Mouse (Mus musculus) MEL (cell line): ENCODE measurements around the gene Pcsk4. TPM values are rescaled to one million over a fixed set of nuclear protein-coding genes. Genes with fewer than 3 reads are reported as not detected.

ENCODE experiments used
- DNase-seq: peaks from one replicate; pipeline ENCODE4 v3.0.0; 2011; ENCODE audit warnings: low read depth, low spot score
- H3K27ac ChIP-seq: 2 replicates; pipeline ENCODE4 v1.5.1; 2012; ENCODE audit warnings: low read depth, mild to moderate bottlenecking, control low read depth, low read length, moderate library complexity; ENCODE audit not compliant: control insufficient read depth
- H3K27me3 ChIP-seq, 2 experiments: fragments of 150-350 bp in 1 of 2; sonication (generic) in 1 of 2; 2 replicates each; pipeline ENCODE4 v1.6.1; 2012; ENCODE audit warnings: low read length in 2 of 2, mild to moderate bottlenecking in 2 of 2, improper control_type of control experiment in 1 of 2, moderate library complexity in 1 of 2; ENCODE audit not compliant: insufficient read depth in 2 of 2, control insufficient read depth in 1 of 2
- H3K36me3 ChIP-seq, 2 experiments: 2 replicates each; pipeline ENCODE4 v1.6.1; 2012 to 2014; ENCODE audit warnings: low read length in 2 of 2, improper control_type of control experiment in 1 of 2, inconsistent platforms in 1 of 2, mild to moderate bottlenecking in 1 of 2; ENCODE audit not compliant: insufficient read depth in 2 of 2, control insufficient read depth in 1 of 2
- H3K4me1 ChIP-seq, 2 experiments: fragments of 150-350 bp in 1 of 2; sonication (generic) in 1 of 2; 2 replicates each; pipeline ENCODE4 v1.6.1; 2012; ENCODE audit warnings: low read length in 2 of 2, improper control_type of control experiment in 1 of 2, mild to moderate bottlenecking in 1 of 2; ENCODE audit not compliant: insufficient read depth in 2 of 2, control insufficient read depth in 1 of 2
- H3K4me3 ChIP-seq, 2 experiments: fragments of 150-350 bp in 1 of 2; sonication (generic) in 1 of 2; 2 replicates each; pipeline ENCODE4 v1.5.1; 2012; ENCODE audit warnings: low read depth in 2 of 2, low read length in 2 of 2, mild to moderate bottlenecking in 2 of 2, moderate library complexity in 2 of 2, control low read depth in 1 of 2, improper control_type of control experiment in 1 of 2; ENCODE audit not compliant: control insufficient read depth in 1 of 2, insufficient read depth in 1 of 2
- H3K79me2 ChIP-seq: 2 replicates; pipeline ENCODE4 v1.6.1; 2012; ENCODE audit warnings: mild to moderate bottlenecking, low read length, moderate library complexity; ENCODE audit not compliant: control insufficient read depth, poor library complexity, insufficient read depth
- H3K9ac ChIP-seq: 2 replicates; pipeline ENCODE4 v1.6.1; 2012; ENCODE audit warnings: low read depth, mild to moderate bottlenecking, control low read depth, low read length, moderate library complexity; ENCODE audit not compliant: control insufficient read depth, poor library complexity, severe bottlenecking
- H3K9me3 ChIP-seq: fragments of 150-350 bp; sonication (generic); replicated peaks from 2 replicates; pipeline ENCODE4 v1.6.1; 2012; ENCODE audit warnings: mild to moderate bottlenecking, low read length, improper control_type of control experiment, moderate library complexity; ENCODE audit not compliant: insufficient read depth
- BHLHE40 ChIP-seq: IDR thresholded peaks from 2 replicates; pipeline ENCODE4 v1.6.1; 2012; ENCODE audit warnings: low read depth, mild to moderate bottlenecking, inconsistent platforms, low read length, improper control_type of control experiment, borderline replicate concordance
- CTCF ChIP-seq, 3 experiments: IDR thresholded peaks in 2 of 3; conservative IDR thresholded peaks in 1 of 3; 2 replicates each; pipeline ENCODE4 v1.5.1; 2011 to 2012; ENCODE audit warnings: low read length in 3 of 3, low read depth in 2 of 3, mild to moderate bottlenecking in 2 of 3, improper control_type of control experiment in 1 of 3, inconsistent platforms in 1 of 3, mixed read lengths in 1 of 3, moderate library complexity in 1 of 3; ENCODE audit not compliant: control insufficient read depth in 1 of 3, insufficient read depth in 1 of 3, poor library complexity in 1 of 3, severe bottlenecking in 1 of 3
- ELF1 ChIP-seq: IDR thresholded peaks from 2 replicates; pipeline ENCODE4 v1.6.1; 2014; ENCODE audit warnings: low read depth, mild to moderate bottlenecking, inconsistent platforms, low read length, improper control_type of control experiment, moderate library complexity
- ETS1 ChIP-seq: IDR thresholded peaks from 2 replicates; pipeline ENCODE4 v1.6.1; 2012; ENCODE audit warnings: low read depth, mild to moderate bottlenecking, inconsistent platforms, low read length, improper control_type of control experiment, moderate library complexity
- GATA1 ChIP-seq: IDR thresholded peaks from 2 replicates; pipeline ENCODE4 v1.6.1; 2011; ENCODE audit warnings: low read depth, low read length, improper control_type of control experiment
- HCFC1 ChIP-seq: IDR thresholded peaks from 2 replicates; pipeline ENCODE4 v1.6.1; 2012; ENCODE audit warnings: low read depth, mild to moderate bottlenecking, inconsistent platforms, low read length, improper control_type of control experiment, moderate library complexity
- MAFK ChIP-seq: IDR thresholded peaks from 2 replicates; pipeline ENCODE4 v1.6.1; 2011; ENCODE audit warnings: low read depth, mild to moderate bottlenecking, low read length, improper control_type of control experiment, borderline replicate concordance
- MAX ChIP-seq: IDR thresholded peaks from 2 replicates; pipeline ENCODE4 v1.6.1; 2011; ENCODE audit warnings: low read length, improper control_type of control experiment
- MAZ ChIP-seq: IDR thresholded peaks from 2 replicates; pipeline ENCODE4 v1.6.1; 2012; ENCODE audit warnings: low read depth, mild to moderate bottlenecking, inconsistent platforms, low read length, improper control_type of control experiment
- MXI1 ChIP-seq: IDR thresholded peaks from 2 replicates; pipeline ENCODE4 v1.6.1; 2011; ENCODE audit warnings: mild to moderate bottlenecking, low read depth, low read length, improper control_type of control experiment
- MYC ChIP-seq: IDR thresholded peaks from 2 replicates; pipeline ENCODE4 v1.6.1; 2011; ENCODE audit warnings: low read depth, mild to moderate bottlenecking, low read length, improper control_type of control experiment, moderate library complexity
- NRF1 ChIP-seq: IDR thresholded peaks from 2 replicates; pipeline ENCODE4 v1.6.1; 2014; ENCODE audit warnings: low read depth, mild to moderate bottlenecking, inconsistent platforms, low read length, improper control_type of control experiment, moderate library complexity; ENCODE audit not compliant: poor library complexity, insufficient read depth, severe bottlenecking
- RCOR1 ChIP-seq: IDR thresholded peaks from 2 replicates; pipeline ENCODE4 v1.6.1; 2012; ENCODE audit warnings: low read depth, mild to moderate bottlenecking, inconsistent platforms, low read length, improper control_type of control experiment
- SIN3A ChIP-seq: IDR thresholded peaks from 2 replicates; pipeline ENCODE4 v1.6.1; 2012; ENCODE audit warnings: low read length, improper control_type of control experiment, inconsistent platforms
- SMC3 ChIP-seq: IDR thresholded peaks from 2 replicates; pipeline ENCODE4 v1.6.1; 2011; ENCODE audit warnings: low read depth, low read length, improper control_type of control experiment
- TBP ChIP-seq: IDR thresholded peaks from 2 replicates; pipeline ENCODE4 v1.8.0; 2011; ENCODE audit warnings: low read depth, low read length, improper control_type of control experiment
- UBTF ChIP-seq: IDR thresholded peaks from 2 replicates; pipeline ENCODE4 v1.6.1; 2012; ENCODE audit warnings: low read depth, mild to moderate bottlenecking, inconsistent platforms, low read length, improper control_type of control experiment, moderate library complexity, borderline replicate concordance; ENCODE audit not compliant: insufficient read depth
- ZNF384 ChIP-seq: IDR thresholded peaks from 2 replicates; pipeline ENCODE4 v1.6.1; 2012; ENCODE audit warnings: low read depth, mild to moderate bottlenecking, inconsistent platforms, low read length, improper control_type of control experiment
- polyA plus RNA-seq, 2 experiments: library from polyadenylated mRNA; stranded (reverse) in 1 of 2; unstranded in 1 of 2; fragments of >175 nt in 1 of 2; fragments of >200 nt in 1 of 2; gene quantifications; 2 replicates each; pipeline versions ENCODE4 v1.2.1 to v1.2.4; 2012; ENCODE audit warnings: low replicate concordance in 2 of 2, low read depth in 1 of 2; ENCODE audit not compliant: insufficient read length in 2 of 2, insufficient read depth in 1 of 2, missing spikeins in 1 of 2
- total RNA-seq: library from RNA; depleted of rRNA; stranded (reverse); fragments of 300-350 nt; gene quantifications from 2 replicates; pipeline ENCODE4 v1.2.3, GENCODE M21; 2012; rRNA removed

Gene Pcsk4
- total RNA-seq (6.1 and 6.5 TPM in 2 replicates), polyA plus RNA-seq (10 to 100 TPM in 1 of 2 experiments, not detected in 1; 23.1 TPM)

- TF ChIP-seq NRF1 (no peak), TBP (no peak), SMC3 (no peak), UBTF (0 out of 2 replicates have a peak, but pooled peaks have one; percentile 7), MAX (peak; percentile 50), HCFC1 (peak; percentile 42), MAFK (no peak), ZNF384 (no peak), MAZ (peak; percentile 53; the same call in 1 of the 2 replicates), BHLHE40 (no peak), MYC (0 out of 2 replicates have a peak, but pooled peaks have one; percentile 50), SIN3A (peak; percentile 87), MXI1 (peak; percentile 81), ELF1 (peak; percentile 37), ETS1 (no peak), RCOR1 (no peak), GATA1 (no peak)
- TF ChIP-seq, all 39 proteins: peak for 8
- DNase-seq: peak; percentile 99
- peak within 1 kb of the TSS; percentile 72 to 96 for H3K4me3 ChIP-seq
- H3K79me2 ChIP-seq: peaks cover 2% of the 10 kb centered on the region; the same call in 1 of the 2 replicates
- H3K9ac ChIP-seq: peak within 1 kb of the TSS; percentile 82
- H3K4me1 ChIP-seq: peaks cover 14 to 25% of the 10 kb centered on the region in 2 experiments
- H3K27ac ChIP-seq: no peak within 1 kb of the TSS; the same call in 1 of the 2 replicates
- no peaks in the 10 kb centered on the region for H3K9me3 ChIP-seq
- peaks cover 0 to 22% of the 10 kb centered on the region in 2 experiments; a peak in 2 of 4 replicates for H3K36me3 ChIP-seq
- no peaks in the 10 kb centered on the region for H3K27me3 ChIP-seq
These were observed at the start of gene Pcsk4, which contains the start of gene Reep6 for GRCm38 (mm10) chr10:80329273-80330081. Gene Pcsk4 (minus strand): TSS chr10:80329498. Gene Reep6 (plus strand): TSS chr10:80329953.

GRCm38 (mm10) chr10:80377716-80378115 lies 48.4 kb upstream of the Pcsk4 start:
- Histone ChIP-seq H3K4me3 (no peak overlapping the region), H3K9ac (no peak overlapping the region), H3K27ac (no peak overlapping the region), H3K9me3 (no peaks in the 10 kb centered on the region), H3K4me1 (no peaks in the 10 kb centered on the region), H3K79me2 (no peaks in the 10 kb centered on the region), H3K36me3 (no peaks in the 10 kb centered on the region), H3K27me3 (no peaks in the 10 kb centered on the region)
- no peak for TF ChIP-seq ZNF384
- peak; percentile 23; the same call in 1 of the 2 replicates for TF ChIP-seq SMC3
- TF ChIP-seq CTCF (IDR thresholded peaks at IDR 0.05 in 2 of 3, conservative IDR thresholded peaks at IDR 0.05 in 1 of 3; ENCODE audit: control insufficient read depth in 1 of 3, insufficient read depth in 1 of 3, low read depth in 2 of 3, low read length in 3 of 3, poor library complexity in 1 of 3, severe bottlenecking in 1 of 3): peak; percentile 64 to 85 (median 70)
- peak; percentile 43 for DNase-seq
